Mouse (Mus musculus): Measurements from ENCODE around the gene Olfr450. TPM values are rescaled to one million over a fixed set of nuclear protein-coding genes. Genes with fewer than 3 reads are reported as not detected.

Gene Olfr450
- polyA plus RNA-seq (2017; shearing (Covaris generic)), result not detected

- ATAC-seq, result no peak
Observed at GRCm38 (mm10) chr6:42811639-42812038, at the start of gene Olfr450. Gene Olfr450, plus strand, starts transcription at chr6:42811939.

GRCm38 (mm10) chr6:42777066-42777465 is 34.7 kb upstream of the Olfr450 start:
- no peak for ATAC-seq

GRCm38 (mm10) chr6:42784793-42785192 is 26.9 kb upstream of the Olfr450 start, which contains the start of gene Olfr452:
Gene Olfr452, plus strand, starts transcription at chr6:42785093.
- no peak for ATAC-seq

GRCm38 (mm10) chr6:42790247-42790948 is 21.3 kb upstream of the Olfr450 start:
- no peak for ATAC-seq

GRCm38 (mm10) chr6:42790949-42791556 is 20.7 kb upstream of the Olfr450 start:
- no peak for ATAC-seq

- ATAC-seq, result no peak
Observed at GRCm38 (mm10) chr6:42794982-42795381, 16.8 kb upstream of the Olfr450 start.

GRCm38 (mm10) chr6:42834084-42834483 is 22.3 kb downstream of the Olfr450 start, which contains the start of gene Olfr449:
Gene Olfr449, plus strand, starts transcription at chr6:42834384.
- ATAC-seq, result no peak

GRCm38 (mm10) chr6:42860222-42860819 is 48.6 kb downstream of the Olfr450 start:
- no peak for ATAC-seq

Other genes starting within 250 kb of the Olfr450 start
- gene Tcaf3, start 214.2 kb upstream of the Olfr450 start, polyA plus RNA-seq (2017; shearing (Covaris generic)), result not detected
- not detected for gene Tcaf2, start 166.7 kb upstream of the Olfr450 start, polyA plus RNA-seq (2017; shearing (Covaris generic))
- gene Tcaf1, start 101.9 kb upstream of the Olfr450 start, polyA plus RNA-seq (2017; shearing (Covaris generic)), result not detected
- gene Olfr453, start 72.6 kb upstream of the Olfr450 start, polyA plus RNA-seq (2017; shearing (Covaris generic)), result not detected
- gene Olfr38, start 55.5 kb upstream of the Olfr450 start, polyA plus RNA-seq (2017; shearing (Covaris generic)), result not detected
- not detected for gene Olfr452, start 26.8 kb upstream of the Olfr450 start, polyA plus RNA-seq (2017; shearing (Covaris generic))
- not detected for gene Olfr449, start 22.4 kb downstream of the Olfr450 start, polyA plus RNA-seq (2017; shearing (Covaris generic))
- gene Olfr448, start 78.5 kb downstream of the Olfr450 start, polyA plus RNA-seq (2017; shearing (Covaris generic)), result not detected
- not detected for gene Olfr447, start 96.9 kb downstream of the Olfr450 start, polyA plus RNA-seq (2017; shearing (Covaris generic))
- gene Olfr446, start 109.4 kb downstream of the Olfr450 start, polyA plus RNA-seq (2017; shearing (Covaris generic)), result not detected
- not detected for gene Olfr444, start 137.1 kb downstream of the Olfr450 start, polyA plus RNA-seq (2017; shearing (Covaris generic))

Measured in CD4-positive, CD25-positive, alpha-beta regulatory T cell, adult 4 months (primary cell).